Mouse (Mus musculus) forebrain, embryonic 14.5 days (tissue): Measurements from ENCODE around the gene Trim30a. TPM values are rescaled to one million over a fixed set of nuclear protein-coding genes. Genes with fewer than 3 reads are reported as not detected.

Experiments
- ATAC-seq: fragments of 200-750 bp; cut with Nextera tagmentation; 2 replicates; pipeline ENCODE4 v1.8.0; 2017; ENCODE audit warnings: mild to moderate bottlenecking, moderate library complexity
- DNase-seq: peaks from one replicate; pipeline ENCODE4 v3.0.0-alpha.2; 2015; ENCODE audit warnings: low spot score
- H3K27ac ChIP-seq: fragments of 300-500 bp; sonication (generic); 2 replicates; pipeline ENCODE4 v1.5.1; 2014; ENCODE audit warnings: low read depth, mild to moderate bottlenecking, control low read depth, low read length, moderate library complexity
- H3K27me3 ChIP-seq: fragments of 300-500 bp; sonication (generic); replicated peaks from 2 replicates; pipeline ENCODE4 v1.6.1; 2014; ENCODE audit warnings: low read length, control low read depth, mixed read lengths; ENCODE audit not compliant: control insufficient read depth, insufficient read depth
- H3K36me3 ChIP-seq: fragments of 300-500 bp; sonication (generic); 2 replicates; pipeline ENCODE4 v1.6.1; 2014; ENCODE audit warnings: low read length, control low read depth; ENCODE audit not compliant: control insufficient read depth, insufficient read depth
- H3K4me1 ChIP-seq: fragments of 300-500 bp; sonication (generic); 2 replicates; pipeline ENCODE4 v1.6.1; 2014; ENCODE audit warnings: antibody characterized with exemption, low read length, control low read depth; ENCODE audit not compliant: control insufficient read depth, insufficient read depth
- H3K4me2 ChIP-seq: fragments of 300-500 bp; sonication (generic); 2 replicates; pipeline ENCODE4 v1.6.1; 2014; ENCODE audit warnings: mild to moderate bottlenecking, control low read depth, low read length
- H3K4me3 ChIP-seq: fragments of 300-500 bp; sonication (generic); 2 replicates; pipeline ENCODE4 v1.5.1; 2014; ENCODE audit warnings: low read depth, low read length, control low read depth
- H3K9ac ChIP-seq: fragments of 300-500 bp; sonication (generic); 2 replicates; pipeline ENCODE4 v1.6.1; 2014; ENCODE audit warnings: mild to moderate bottlenecking, low read length, control low read depth, moderate library complexity
- H3K9me3 ChIP-seq: fragments of 300-500 bp; sonication (generic); replicated peaks from 2 replicates; pipeline ENCODE4 v1.6.1; 2016; ENCODE audit warnings: low read length, control low read depth, mixed read lengths; ENCODE audit not compliant: control insufficient read depth
- WGBS: fragments of 180-500 bp; shearing (Covaris S2); extraction: QIAGEN DNeasy Blood & Tissue Kit; methylation state at CpG from one replicate; pipeline ENCODE4 v1.1.7; 2014; 5-methylcytosine and 5-hydroxymethylcytosine counted together
- polyA plus RNA-seq: library from polyadenylated mRNA; unstranded; fragments of >200 nt; fragmentation: Nextera tagmentation; extraction: Ambion mirVana; gene quantifications from 2 replicates; pipeline ENCODE4 v1.2.1, GENCODE M21; 2014

Trim30a gene
- polyA plus RNA-seq, 1 experiment from 2014 or later: 0.51 TPM

GRCm38 (mm10) chr7:104400698-104401097, 64.3 kb downstream of the Trim30a start, which contains the start of gene Trim30c:
TSS of gene Trim30c (minus strand) at chr7:104400837.
- Histone ChIP-seq H3K27me3 (no peaks in the 10 kb centered on the region), H3K36me3 (no peaks in the 10 kb centered on the region), H3K9ac (no peak within 1 kb of the TSS), H3K4me2 (no peak within 1 kb of the TSS), H3K27ac (no peak within 1 kb of the TSS), H3K4me1 (no peaks in the 10 kb centered on the region), H3K4me3 (no peak within 1 kb of the TSS), H3K9me3 (no peaks in the 10 kb centered on the region)
- 61% methylated on average over 1 of the region's 1 CpGs for WGBS
- DNase-seq (no peak), ATAC-seq (no peak)

GRCm38 (mm10) chr7:104398492-104398891, 66.5 kb downstream of the Trim30a start:
- no peak overlapping the region for H3K27ac ChIP-seq
- no peak overlapping the region for H3K4me2 ChIP-seq
- DNase-seq (no peak), ATAC-seq (no peak)
- no peaks in the 10 kb centered on the region for H3K4me1 ChIP-seq
- no peaks in the 10 kb centered on the region for H3K27me3 ChIP-seq
- H3K9ac ChIP-seq: no peak overlapping the region
- H3K4me3 ChIP-seq: no peak overlapping the region
- no peaks in the 10 kb centered on the region for H3K9me3 ChIP-seq
- 51% methylated on average over 1 of the region's 1 CpGs for WGBS
- no peaks in the 10 kb centered on the region for H3K36me3 ChIP-seq

GRCm38 (mm10) chr7:104369736-104370414, 95.1 kb downstream of the Trim30a start, which contains the start of gene Trim30b:
TSS of gene Trim30b (minus strand) at chr7:104369884.
- Histone ChIP-seq H3K4me2 (no peak within 1 kb of the TSS), H3K27ac (no peak within 1 kb of the TSS), H3K27me3 (no peaks in the 10 kb centered on the region), H3K4me1 (no peaks in the 10 kb centered on the region), H3K36me3 (no peaks in the 10 kb centered on the region), H3K9me3 (no peaks in the 10 kb centered on the region), H3K9ac (no peak within 1 kb of the TSS), H3K4me3 (no peak within 1 kb of the TSS)
- DNase-seq (no peak), ATAC-seq (no peak)
- 75% methylated on average over 1 of the region's 1 CpGs for WGBS

GRCm38 (mm10) chr7:104366339-104366738, 98.7 kb downstream of the Trim30a start:
- Histone ChIP-seq H3K9me3 (no peaks in the 10 kb centered on the region), H3K27ac (no peak overlapping the region), H3K4me3 (no peak overlapping the region), H3K4me2 (no peak overlapping the region), H3K4me1 (no peaks in the 10 kb centered on the region), H3K9ac (no peak overlapping the region), H3K27me3 (no peaks in the 10 kb centered on the region), H3K36me3 (no peaks in the 10 kb centered on the region)
- DNase-seq (no peak), ATAC-seq (no peak)

Other genes starting within 250 kb of the Trim30a start
- gene Trim6, start 246.4 kb downstream of the Trim30a start, polyA plus RNA-seq: 0.27 TPM in 1 of 2 replicates, not detected in the other
- gene Trim34a, start 220.7 kb downstream of the Trim30a start, polyA plus RNA-seq: 0.47 and 0.53 TPM in 2 replicates
- gene Trim5, start 177.1 kb downstream of the Trim30a start, polyA plus RNA-seq: 0.07 TPM in 1 of 2 replicates, not detected in the other
- 1.4 and 1.7 TPM in 2 replicates for gene Trim12a, start 149.7 kb downstream of the Trim30a start, polyA plus RNA-seq
- gene Trim34b, start 135.7 kb downstream of the Trim30a start, polyA plus RNA-seq: not detected in 2 replicates
- gene Trim12c, start 111.8 kb downstream of the Trim30a start, polyA plus RNA-seq: 0.48 and 0.95 TPM in 2 replicates
- gene Trim30b, start 95.3 kb downstream of the Trim30a start, polyA plus RNA-seq: not detected in 2 replicates
- not detected in 2 replicates for gene Trim30c, start 64.4 kb downstream of the Trim30a start, polyA plus RNA-seq
- 0.21 and 0.37 TPM in 2 replicates for gene Trim30d, start 42.7 kb upstream of the Trim30a start, polyA plus RNA-seq
- gene Olfr651, start 84.9 kb upstream of the Trim30a start, polyA plus RNA-seq: not detected in 2 replicates
- gene Olfr652, start 95.7 kb upstream of the Trim30a start, polyA plus RNA-seq: not detected in 2 replicates
- gene Olfr653, start 112.1 kb upstream of the Trim30a start, polyA plus RNA-seq: not detected in 2 replicates
- gene Olfr654, start 121.8 kb upstream of the Trim30a start, polyA plus RNA-seq: not detected in 2 replicates
- gene Olfr655, start 136.6 kb upstream of the Trim30a start, polyA plus RNA-seq: not detected in 2 replicates
- gene Olfr656, start 148.8 kb upstream of the Trim30a start, polyA plus RNA-seq: not detected in 2 replicates
- not detected in 2 replicates for gene Olfr657, start 159.6 kb upstream of the Trim30a start, polyA plus RNA-seq
- 0.08 and 0.21 TPM in 2 replicates for gene Olfr658, start 182.1 kb upstream of the Trim30a start, polyA plus RNA-seq
- not detected in 2 replicates for gene Olfr659, start 201.6 kb upstream of the Trim30a start, polyA plus RNA-seq
- gene Olfr661, start 221.3 kb upstream of the Trim30a start, polyA plus RNA-seq: not detected in 2 replicates